Mouse (Mus musculus) heart, embryonic 14.5 days (tissue): ENCODE data around the gene Mrpl47. TPM values are rescaled to one million over a fixed set of nuclear protein-coding genes. Genes with fewer than 3 reads are reported as not detected.

Source experiments
- ATAC-seq: fragments of 200-750 bp; cut with Nextera tagmentation; 2 replicates; pipeline ENCODE4 v1.8.0; 2017; ENCODE audit warnings: low read depth, moderate TSS enrichment; ENCODE audit not compliant: insufficient number of reproducible peaks, insufficient read depth, low FRiP score
- H3K27ac ChIP-seq, 2 experiments: fragments of 200-500 bp in 1 of 2; fragments of 300-500 bp in 1 of 2; sonication (generic) in 1 of 2; replicated peaks in 1 of 2; 2 replicates each; pipeline ENCODE4 v1.5.1; 2012 to 2014; ENCODE audit warnings: low read depth in 2 of 2, low read length in 2 of 2, control low read depth in 1 of 2, mild to moderate bottlenecking in 1 of 2, mixed read lengths in 1 of 2; ENCODE audit not compliant: control insufficient read depth in 1 of 2, insufficient read depth in 1 of 2
- H3K27me3 ChIP-seq: fragments of 300-500 bp; sonication (generic); 2 replicates; pipeline ENCODE4 v1.6.1; 2014; ENCODE audit warnings: mild to moderate bottlenecking, low read length, control low read depth; ENCODE audit not compliant: control insufficient read depth, insufficient read depth
- H3K36me3 ChIP-seq: fragments of 300-500 bp; sonication (generic); 2 replicates; pipeline ENCODE4 v1.6.1; 2014; ENCODE audit warnings: mild to moderate bottlenecking, control low read depth, low read length, mixed read lengths; ENCODE audit not compliant: control insufficient read depth, insufficient read depth
- H3K4me1 ChIP-seq, 2 experiments: fragments of 200-500 bp in 1 of 2; fragments of 300-500 bp in 1 of 2; sonication (generic) in 1 of 2; 2 replicates each; pipeline ENCODE4 v1.6.1; 2012 to 2014; ENCODE audit warnings: low read length in 2 of 2, control low read depth in 1 of 2, mixed read lengths in 1 of 2; ENCODE audit not compliant: control insufficient read depth in 2 of 2, insufficient read depth in 2 of 2
- H3K4me2 ChIP-seq: fragments of 300-500 bp; sonication (generic); 2 replicates; pipeline ENCODE4 v1.6.1; 2014; ENCODE audit warnings: mild to moderate bottlenecking, low read length
- H3K4me3 ChIP-seq, 2 experiments: fragments of 200-500 bp in 1 of 2; fragments of 300-500 bp in 1 of 2; sonication (generic) in 1 of 2; 2 replicates each; pipeline ENCODE4 v1.5.1; 2012 to 2014; ENCODE audit warnings: low read length in 2 of 2, mild to moderate bottlenecking in 2 of 2, control low read depth in 1 of 2, low read depth in 1 of 2, moderate library complexity in 1 of 2; ENCODE audit not compliant: control insufficient read depth in 1 of 2, insufficient read depth in 1 of 2
- H3K9ac ChIP-seq: fragments of 300-500 bp; sonication (generic); 2 replicates; pipeline ENCODE4 v1.6.1; 2014; ENCODE audit warnings: mild to moderate bottlenecking, low read length
- H3K9me3 ChIP-seq: fragments of 300-500 bp; sonication (generic); 2 replicates; pipeline ENCODE4 v1.6.1; 2016; ENCODE audit warnings: low read length, control low read depth; ENCODE audit not compliant: control insufficient read depth
- WGBS: fragments of 180-500 bp; shearing (Covaris S2); extraction: QIAGEN DNeasy Blood & Tissue Kit; methylation state at CpG from one replicate; pipeline ENCODE4 v1.1.7; 2014; 5-methylcytosine and 5-hydroxymethylcytosine counted together
- polyA plus RNA-seq: library from polyadenylated mRNA; unstranded; fragments of >200 nt; fragmentation: Nextera tagmentation; extraction: Ambion mirVana; gene quantifications from 2 replicates; pipeline ENCODE4 v1.2.1, GENCODE M21; 2014

Mrpl47 gene
- polyA plus RNA-seq, 1 experiment from 2014 or later, result 34.3 TPM

GRCm38 (mm10) chr3:32694211-32694610 is 43.2 kb downstream of the Mrpl47 start:
- ATAC-seq, result no peak
- H3K27me3 ChIP-seq, result no peaks in the 10 kb centered on the region
- no peak overlapping the region for H3K4me3 ChIP-seq
- no peak overlapping the region for H3K27ac ChIP-seq
- WGBS, result 70% methylated on average over 5 of the region's 5 CpGs
- H3K4me2 ChIP-seq, result no peak overlapping the region
- no peak overlapping the region for H3K9ac ChIP-seq
- H3K9me3 ChIP-seq, result no peaks in the 10 kb centered on the region
- H3K4me1 ChIP-seq, result no peaks in the 10 kb centered on the region
- H3K36me3 ChIP-seq, result no peaks in the 10 kb centered on the region

DNA sequence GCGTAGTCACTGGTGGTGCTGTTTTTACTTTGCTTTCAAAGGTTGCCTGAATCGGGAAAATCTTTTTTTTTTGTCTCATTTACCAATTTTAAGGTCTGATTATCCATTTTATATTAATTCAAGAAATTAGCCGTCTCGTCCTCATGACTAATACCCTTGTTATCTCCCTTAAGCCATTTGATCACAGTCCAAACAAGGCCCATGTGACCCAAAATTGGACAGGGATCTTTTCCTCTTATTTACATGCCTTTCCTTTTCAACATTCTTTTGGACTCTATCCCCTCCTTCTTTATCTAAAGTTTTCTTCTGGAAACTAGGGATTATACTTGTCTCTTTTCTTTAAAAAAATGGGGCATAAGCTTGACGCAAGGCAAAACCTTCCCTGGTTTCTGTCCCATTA is 45.6 kb downstream of the Mrpl47 start:
- Histone ChIP-seq H3K4me1 (no peaks in the 10 kb centered on the region), H3K4me3 (no peak overlapping the region), H3K9me3 (no peaks in the 10 kb centered on the region), H3K27ac (no peak overlapping the region), H3K9ac (no peak overlapping the region), H3K36me3 (no peaks in the 10 kb centered on the region), H3K27me3 (no peaks in the 10 kb centered on the region), H3K4me2 (no peak overlapping the region)
- 62% methylated on average over 5 of the region's 5 CpGs for WGBS
- ATAC-seq, result no peak

DNA sequence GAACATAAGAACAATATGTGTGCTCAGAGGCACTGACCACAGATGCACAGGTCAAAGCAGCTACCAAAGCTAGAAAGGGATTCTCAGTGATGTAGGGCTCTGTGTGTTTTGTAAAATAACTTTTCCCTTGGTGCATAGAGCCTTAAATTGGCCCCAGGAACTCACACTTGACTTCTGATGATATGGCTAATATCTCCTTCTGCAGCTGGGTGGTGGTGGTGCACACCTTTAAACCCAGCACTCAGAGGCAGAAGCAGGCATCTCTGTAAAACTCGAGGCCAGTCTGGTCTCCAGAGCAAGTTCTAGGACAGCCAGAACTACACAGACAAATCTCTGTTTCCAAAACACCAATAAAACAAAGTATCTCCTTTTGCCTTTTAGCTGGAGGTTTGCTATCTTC is 46.5 kb downstream of the Mrpl47 start:
- Histone ChIP-seq H3K27me3 (no peaks in the 10 kb centered on the region), H3K36me3 (no peaks in the 10 kb centered on the region), H3K4me3 (no peak overlapping the region), H3K9ac (no peak overlapping the region), H3K4me2 (no peak overlapping the region), H3K27ac (no peak overlapping the region), H3K9me3 (no peaks in the 10 kb centered on the region), H3K4me1 (no peaks in the 10 kb centered on the region)
- no peak for ATAC-seq
- WGBS, result 24% methylated on average over 1 of the region's 1 CpGs

- no peak overlapping the region for H3K4me3 ChIP-seq
- H3K9ac ChIP-seq, result no peak overlapping the region
- H3K27me3 ChIP-seq, result no peaks in the 10 kb centered on the region
- H3K9me3 ChIP-seq, result no peaks in the 10 kb centered on the region
- no peak overlapping the region for H3K4me2 ChIP-seq
- no peak overlapping the region for H3K27ac ChIP-seq
- ATAC-seq, result no peak
- 74% methylated on average over 3 of the region's 3 CpGs for WGBS
- no peaks in the 10 kb centered on the region for H3K36me3 ChIP-seq
- no peaks in the 10 kb centered on the region for H3K4me1 ChIP-seq
Observed at GRCm38 (mm10) chr3:32690008-32690407, 47.4 kb downstream of the Mrpl47 start.

- H3K9ac ChIP-seq, result no peak overlapping the region
- H3K4me3 ChIP-seq, result no peak overlapping the region
- 61% methylated on average over 9 of the region's 9 CpGs for WGBS
- no peaks in the 10 kb centered on the region for H3K36me3 ChIP-seq
- no peaks in the 10 kb centered on the region for H3K9me3 ChIP-seq
- no peak overlapping the region for H3K4me2 ChIP-seq
- no peaks in the 10 kb centered on the region for H3K4me1 ChIP-seq
- no peak overlapping the region for H3K27ac ChIP-seq
- no peaks in the 10 kb centered on the region for H3K27me3 ChIP-seq
- no peak for ATAC-seq
Observed at GRCm38 (mm10) chr3:32689567-32689999, 47.8 kb downstream of the Mrpl47 start.

- Histone ChIP-seq H3K27ac (no peak overlapping the region), H3K36me3 (no peaks in the 10 kb centered on the region), H3K9me3 (no peaks in the 10 kb centered on the region), H3K4me1 (no peaks in the 10 kb centered on the region), H3K4me3 (no peak overlapping the region), H3K9ac (no peak overlapping the region), H3K27me3 (no peaks in the 10 kb centered on the region), H3K4me2 (no peak overlapping the region)
- no peak for ATAC-seq
- 58% methylated on average over 4 of the region's 4 CpGs for WGBS
Observed at GRCm38 (mm10) chr3:32687156-32687555, 50.2 kb downstream of the Mrpl47 start.

DNA sequence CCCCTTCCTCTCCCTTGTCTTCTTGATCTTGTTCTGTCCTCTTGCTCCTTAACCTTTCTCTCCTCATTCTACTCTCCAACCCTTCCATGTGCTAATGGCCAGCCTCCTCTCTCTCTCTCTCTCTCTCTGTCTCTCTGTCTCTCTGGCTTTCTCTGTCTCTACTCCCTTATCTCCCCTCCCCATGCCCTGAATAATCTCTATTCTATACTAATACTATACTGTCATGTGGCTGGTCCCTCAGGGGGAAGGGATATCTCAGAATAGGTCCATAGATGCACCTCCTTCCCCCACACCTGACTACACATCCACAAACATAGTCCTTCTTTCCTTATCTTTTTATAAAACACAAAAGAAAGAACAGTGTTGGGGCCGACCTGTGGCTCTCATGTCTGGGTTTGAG is 50.9 kb downstream of the Mrpl47 start:
- H3K36me3 ChIP-seq, result no peaks in the 10 kb centered on the region
- no peak for ATAC-seq
- no peak overlapping the region for H3K27ac ChIP-seq
- no peak overlapping the region for H3K4me3 ChIP-seq
- no peak overlapping the region for H3K9ac ChIP-seq
- no peaks in the 10 kb centered on the region for H3K9me3 ChIP-seq
- H3K4me2 ChIP-seq, result no peak overlapping the region
- H3K27me3 ChIP-seq, result no peaks in the 10 kb centered on the region
- no peaks in the 10 kb centered on the region for H3K4me1 ChIP-seq
- WGBS, result 53% methylated on average over 1 of the region's 1 CpGs

DNA sequence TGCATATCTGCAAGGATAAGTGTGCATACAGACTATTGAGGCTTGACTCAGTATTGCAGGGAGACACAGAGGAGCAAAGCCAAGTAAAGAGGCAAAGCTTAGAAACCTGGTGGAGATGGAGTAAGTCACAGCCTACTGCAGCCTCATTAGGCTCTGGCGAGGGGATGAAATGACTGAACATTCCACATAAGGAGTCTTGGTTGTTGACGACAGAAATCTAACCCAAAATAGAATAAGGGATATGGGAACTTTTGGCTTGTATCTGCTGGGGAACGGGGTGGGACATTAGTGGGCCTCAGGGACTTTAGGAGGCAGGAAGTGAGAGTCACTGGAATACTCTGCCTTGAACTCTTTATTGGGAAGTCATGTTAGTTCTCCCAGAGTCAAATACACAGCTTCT is 52.8 kb downstream of the Mrpl47 start:
- Histone ChIP-seq H3K27me3 (no peaks in the 10 kb centered on the region), H3K4me3 (no peak overlapping the region), H3K9ac (no peak overlapping the region), H3K27ac (no peak overlapping the region), H3K9me3 (no peaks in the 10 kb centered on the region), H3K4me1 (no peaks in the 10 kb centered on the region), H3K4me2 (no peak overlapping the region), H3K36me3 (no peaks in the 10 kb centered on the region)
- ATAC-seq, result no peak
- WGBS, result 52% methylated on average over 3 of the region's 3 CpGs
